Mouse (Mus musculus) MEL (cell line): ENCODE results near the gene Xbp1. TPM values are rescaled to one million over a fixed set of nuclear protein-coding genes. Genes with fewer than 3 reads are reported as not detected.

ENCODE experiments used
- DNase-seq: peaks from one replicate; pipeline ENCODE4 v3.0.0; 2011; ENCODE audit warnings: low read depth, low spot score
- H3K27ac ChIP-seq: 2 replicates; pipeline ENCODE4 v1.5.1; 2012; ENCODE audit warnings: low read depth, mild to moderate bottlenecking, control low read depth, low read length, moderate library complexity; ENCODE audit not compliant: control insufficient read depth
- H3K27me3 ChIP-seq, 2 experiments: fragments of 150-350 bp in 1 of 2; sonication (generic) in 1 of 2; 2 replicates each; pipeline ENCODE4 v1.6.1; 2012; ENCODE audit warnings: low read length in 2 of 2, mild to moderate bottlenecking in 2 of 2, improper control_type of control experiment in 1 of 2, moderate library complexity in 1 of 2; ENCODE audit not compliant: insufficient read depth in 2 of 2, control insufficient read depth in 1 of 2
- H3K36me3 ChIP-seq, 2 experiments: 2 replicates each; pipeline ENCODE4 v1.6.1; 2012 to 2014; ENCODE audit warnings: low read length in 2 of 2, improper control_type of control experiment in 1 of 2, inconsistent platforms in 1 of 2, mild to moderate bottlenecking in 1 of 2; ENCODE audit not compliant: insufficient read depth in 2 of 2, control insufficient read depth in 1 of 2
- H3K4me1 ChIP-seq, 2 experiments: fragments of 150-350 bp in 1 of 2; sonication (generic) in 1 of 2; 2 replicates each; pipeline ENCODE4 v1.6.1; 2012; ENCODE audit warnings: low read length in 2 of 2, improper control_type of control experiment in 1 of 2, mild to moderate bottlenecking in 1 of 2; ENCODE audit not compliant: insufficient read depth in 2 of 2, control insufficient read depth in 1 of 2
- H3K4me3 ChIP-seq, 2 experiments: fragments of 150-350 bp in 1 of 2; sonication (generic) in 1 of 2; 2 replicates each; pipeline ENCODE4 v1.5.1; 2012; ENCODE audit warnings: low read depth in 2 of 2, low read length in 2 of 2, mild to moderate bottlenecking in 2 of 2, moderate library complexity in 2 of 2, control low read depth in 1 of 2, improper control_type of control experiment in 1 of 2; ENCODE audit not compliant: control insufficient read depth in 1 of 2, insufficient read depth in 1 of 2
- H3K79me2 ChIP-seq: 2 replicates; pipeline ENCODE4 v1.6.1; 2012; ENCODE audit warnings: mild to moderate bottlenecking, low read length, moderate library complexity; ENCODE audit not compliant: control insufficient read depth, poor library complexity, insufficient read depth
- H3K9ac ChIP-seq: 2 replicates; pipeline ENCODE4 v1.6.1; 2012; ENCODE audit warnings: low read depth, mild to moderate bottlenecking, control low read depth, low read length, moderate library complexity; ENCODE audit not compliant: control insufficient read depth, poor library complexity, severe bottlenecking
- H3K9me3 ChIP-seq: fragments of 150-350 bp; sonication (generic); replicated peaks from 2 replicates; pipeline ENCODE4 v1.6.1; 2012; ENCODE audit warnings: mild to moderate bottlenecking, low read length, improper control_type of control experiment, moderate library complexity; ENCODE audit not compliant: insufficient read depth
- BHLHE40 ChIP-seq: IDR thresholded peaks from 2 replicates; pipeline ENCODE4 v1.6.1; 2012; ENCODE audit warnings: low read depth, mild to moderate bottlenecking, inconsistent platforms, low read length, improper control_type of control experiment, borderline replicate concordance
- CHD2 ChIP-seq: IDR thresholded peaks from 2 replicates; pipeline ENCODE4 v1.6.1; 2011; ENCODE audit warnings: low read length, improper control_type of control experiment
- CTCF ChIP-seq, 3 experiments: IDR thresholded peaks in 2 of 3; conservative IDR thresholded peaks in 1 of 3; 2 replicates each; pipeline ENCODE4 v1.5.1; 2011 to 2012; ENCODE audit warnings: low read length in 3 of 3, low read depth in 2 of 3, mild to moderate bottlenecking in 2 of 3, improper control_type of control experiment in 1 of 3, inconsistent platforms in 1 of 3, mixed read lengths in 1 of 3, moderate library complexity in 1 of 3; ENCODE audit not compliant: control insufficient read depth in 1 of 3, insufficient read depth in 1 of 3, poor library complexity in 1 of 3, severe bottlenecking in 1 of 3
- E2F4 ChIP-seq: IDR thresholded peaks from 2 replicates; pipeline ENCODE4 v1.6.1; 2011; ENCODE audit warnings: low read depth, low read length, improper control_type of control experiment, borderline replicate concordance
- EP300 ChIP-seq, 2 experiments: IDR thresholded peaks; 2 replicates each; pipeline ENCODE4 v1.6.1; 2011; ENCODE audit warnings: improper control_type of control experiment in 2 of 2, low read length in 2 of 2, low read depth in 1 of 2, mild to moderate bottlenecking in 1 of 2
- ETS1 ChIP-seq: IDR thresholded peaks from 2 replicates; pipeline ENCODE4 v1.6.1; 2012; ENCODE audit warnings: low read depth, mild to moderate bottlenecking, inconsistent platforms, low read length, improper control_type of control experiment, moderate library complexity
- GABPA ChIP-seq: IDR thresholded peaks from 2 replicates; pipeline ENCODE4 v1.6.1; 2012; ENCODE audit warnings: low read depth, mild to moderate bottlenecking, inconsistent platforms, low read length, improper control_type of control experiment, moderate library complexity
- GATA1 ChIP-seq: IDR thresholded peaks from 2 replicates; pipeline ENCODE4 v1.6.1; 2011; ENCODE audit warnings: low read depth, low read length, improper control_type of control experiment
- HCFC1 ChIP-seq: IDR thresholded peaks from 2 replicates; pipeline ENCODE4 v1.6.1; 2012; ENCODE audit warnings: low read depth, mild to moderate bottlenecking, inconsistent platforms, low read length, improper control_type of control experiment, moderate library complexity
- MAFK ChIP-seq: IDR thresholded peaks from 2 replicates; pipeline ENCODE4 v1.6.1; 2011; ENCODE audit warnings: low read depth, mild to moderate bottlenecking, low read length, improper control_type of control experiment, borderline replicate concordance
- MAX ChIP-seq: IDR thresholded peaks from 2 replicates; pipeline ENCODE4 v1.6.1; 2011; ENCODE audit warnings: low read length, improper control_type of control experiment
- MEF2A ChIP-seq: IDR thresholded peaks from 2 replicates; pipeline ENCODE4 v1.6.1; 2014; ENCODE audit warnings: low read depth, mild to moderate bottlenecking, inconsistent platforms, low read length, improper control_type of control experiment; ENCODE audit not compliant: poor library complexity, insufficient replicate concordance, severe bottlenecking; ENCODE audit errors: extremely low read depth
- MYB ChIP-seq: IDR thresholded peaks from 2 replicates; pipeline ENCODE4 v1.6.1; 2011; ENCODE audit warnings: mild to moderate bottlenecking, low read depth, low read length, improper control_type of control experiment
- MYC ChIP-seq: IDR thresholded peaks from 2 replicates; pipeline ENCODE4 v1.6.1; 2011; ENCODE audit warnings: low read depth, mild to moderate bottlenecking, low read length, improper control_type of control experiment, moderate library complexity
- NELFE ChIP-seq: IDR thresholded peaks from 2 replicates; pipeline ENCODE4 v1.6.1; 2011; ENCODE audit warnings: low read depth, low read length, improper control_type of control experiment
- POLR2A ChIP-seq, 2 experiments: IDR thresholded peaks; 2 replicates each; pipeline ENCODE4 v1.6.1; 2011 to 2012; ENCODE audit warnings: low read length in 2 of 2, mild to moderate bottlenecking in 2 of 2, control low read depth in 1 of 2, improper control_type of control experiment in 1 of 2, low read depth in 1 of 2, moderate library complexity in 1 of 2; ENCODE audit not compliant: control insufficient read depth in 1 of 2, insufficient read depth in 1 of 2, poor library complexity in 1 of 2
- POLR2AphosphoS2 ChIP-seq: IDR thresholded peaks from 2 replicates; pipeline ENCODE4 v1.6.1; 2011; ENCODE audit warnings: low read length, improper control_type of control experiment
- POLR2AphosphoS5 ChIP-seq: IDR thresholded peaks from 2 replicates; pipeline ENCODE4 v1.6.1; 2012; ENCODE audit warnings: low read depth, borderline replicate concordance, mild to moderate bottlenecking, inconsistent platforms, low read length, moderate library complexity, mixed read lengths
- RCOR1 ChIP-seq: IDR thresholded peaks from 2 replicates; pipeline ENCODE4 v1.6.1; 2012; ENCODE audit warnings: low read depth, mild to moderate bottlenecking, inconsistent platforms, low read length, improper control_type of control experiment
- SIN3A ChIP-seq: IDR thresholded peaks from 2 replicates; pipeline ENCODE4 v1.6.1; 2012; ENCODE audit warnings: low read length, improper control_type of control experiment, inconsistent platforms
- TAL1 ChIP-seq: IDR thresholded peaks from 2 replicates; pipeline ENCODE4 v1.6.1; 2012; ENCODE audit warnings: mild to moderate bottlenecking, inconsistent platforms, low read length, moderate library complexity, mixed read lengths
- TBP ChIP-seq: IDR thresholded peaks from 2 replicates; pipeline ENCODE4 v1.8.0; 2011; ENCODE audit warnings: low read depth, low read length, improper control_type of control experiment
- TCF12 ChIP-seq: IDR thresholded peaks from 2 replicates; pipeline ENCODE4 v1.6.1; 2014; ENCODE audit warnings: low read depth, mild to moderate bottlenecking, inconsistent platforms, low read length, improper control_type of control experiment, moderate library complexity
- USF2 ChIP-seq, 2 experiments: IDR thresholded peaks; 2 replicates each; pipeline ENCODE4 v1.6.1; 2011 to 2012; ENCODE audit warnings: improper control_type of control experiment in 2 of 2, low read length in 2 of 2, borderline replicate concordance in 1 of 2, inconsistent platforms in 1 of 2, low read depth in 1 of 2, mild to moderate bottlenecking in 1 of 2; ENCODE audit not compliant: insufficient read depth in 1 of 2
- ZC3H11A ChIP-seq: IDR thresholded peaks from 2 replicates; pipeline ENCODE4 v1.6.1; 2012; ENCODE audit warnings: low read depth, mild to moderate bottlenecking, inconsistent platforms, low read length, improper control_type of control experiment
- ZKSCAN1 ChIP-seq: IDR thresholded peaks from 2 replicates; pipeline ENCODE4 v1.6.1; 2012; ENCODE audit warnings: low read depth, mild to moderate bottlenecking, inconsistent platforms, low read length, improper control_type of control experiment, moderate library complexity
- ZMIZ1 ChIP-seq: IDR thresholded peaks from 2 replicates; pipeline ENCODE4 v1.6.1; 2012; ENCODE audit warnings: low read depth, mild to moderate bottlenecking, inconsistent platforms, low read length, improper control_type of control experiment, moderate library complexity
- ZNF384 ChIP-seq: IDR thresholded peaks from 2 replicates; pipeline ENCODE4 v1.6.1; 2012; ENCODE audit warnings: low read depth, mild to moderate bottlenecking, inconsistent platforms, low read length, improper control_type of control experiment
- polyA plus RNA-seq, 2 experiments: library from polyadenylated mRNA; stranded (reverse) in 1 of 2; unstranded in 1 of 2; fragments of >175 nt in 1 of 2; fragments of >200 nt in 1 of 2; gene quantifications; 2 replicates each; pipeline versions ENCODE4 v1.2.1 to v1.2.4; 2012; ENCODE audit warnings: low replicate concordance in 2 of 2, low read depth in 1 of 2; ENCODE audit not compliant: insufficient read length in 2 of 2, insufficient read depth in 1 of 2, missing spikeins in 1 of 2
- total RNA-seq: library from RNA; depleted of rRNA; stranded (reverse); fragments of 300-350 nt; gene quantifications from 2 replicates; pipeline ENCODE4 v1.2.3, GENCODE M21; 2012

The Xbp1 gene
- total and polyA plus RNA-seq, 3 experiments, result 81.8 to 101 TPM; not detected in 1

GRCm38 (mm10) chr11:5571856-5572255, 51.4 kb downstream of the Xbp1 start (continued):
- TF ChIP-seq BHLHE40 (0 out of 2 replicates have a peak, but pooled peaks have one; percentile 26), HCFC1 (no peak), TCF12 (peak; percentile 93), CTCF (IDR thresholded peaks at IDR 0.05 in 2 of 3, conservative IDR thresholded peaks at IDR 0.05 in 1 of 3; ENCODE audit: control insufficient read depth in 1 of 3, insufficient read depth in 1 of 3, low read depth in 2 of 3, low read length in 3 of 3, poor library complexity in 1 of 3, severe bottlenecking in 1 of 3) (no peak), POLR2AphosphoS2 (peak; percentile 50; the same call in 1 of the 2 replicates), ZKSCAN1 (no peak), MAFK (peak; percentile 55; the same call in 1 of the 2 replicates), ZC3H11A (no peak), ZNF384 (peak; percentile 74), MEF2A (no peak), SIN3A (peak; percentile 81), USF2 (IDR thresholded peaks at IDR 0.05; ENCODE audit: borderline replicate concordance in 1 of 2, insufficient read depth in 1 of 2, low read depth in 1 of 2, low read length in 2 of 2) (no peak), GABPA (no peak), NELFE (no peak), E2F4 (no peak), ZMIZ1 (no peak), EP300 (IDR thresholded peaks at IDR 0.05; ENCODE audit: low read depth in 1 of 2, low read length in 2 of 2) (peak; percentile 95 to 96), MYC (peak; percentile 54; the same call in 1 of the 2 replicates), CHD2 (no peak), MYB (peak; percentile 44; the same call in 1 of the 2 replicates), MAX (no peak)

GRCm38 (mm10) chr11:5573821-5574220, 53.4 kb downstream of the Xbp1 start:
- peak overlapping the region; percentile 66 for H3K9ac ChIP-seq
- H3K9me3 ChIP-seq, result no peaks in the 10 kb centered on the region
- H3K79me2 ChIP-seq, result no peaks in the 10 kb centered on the region
- no peaks in the 10 kb centered on the region for H3K27me3 ChIP-seq
- DNase-seq, result peak; percentile 85
- peak overlapping the region; percentile 95 for H3K27ac ChIP-seq
- TF ChIP-seq ZNF384 (no peak), MEF2A (peak; percentile 43; the same call in 1 of the 2 replicates), TAL1 (peak; percentile 85), RCOR1 (peak; percentile 96), MAFK (no peak), GATA1 (peak; percentile 93), GABPA (no peak), SIN3A (peak; percentile 67), HCFC1 (0 out of 2 replicates have a peak, but pooled peaks have one; percentile 13), ETS1 (peak; percentile 90), MYC (peak; percentile 60; the same call in 1 of the 2 replicates), POLR2AphosphoS2 (peak; percentile 88), TCF12 (peak; percentile 86), POLR2AphosphoS5 (no peak), EP300 (IDR thresholded peaks at IDR 0.05; ENCODE audit: low read depth in 1 of 2, low read length in 2 of 2) (peak; percentile 79 to 92), POLR2A (IDR thresholded peaks at IDR 0.05; ENCODE audit: control insufficient read depth in 1 of 2, insufficient read depth in 1 of 2, low read depth in 1 of 2, low read length in 2 of 2, poor library complexity in 1 of 2) (peak in 1 of 2 experiments; percentile 47; a peak in 1 of 4 replicates), TBP (peak; percentile 79), BHLHE40 (no peak), ZMIZ1 (0 out of 2 replicates have a peak, but pooled peaks have one; percentile 42)
- H3K4me1 ChIP-seq, result peaks cover 40 to 42% of the 10 kb centered on the region in 2 experiments
- peaks cover 0 to 46% of the 10 kb centered on the region in 2 experiments; a peak in 2 of 4 replicates for H3K36me3 ChIP-seq
- H3K4me3 ChIP-seq, result peak overlapping the region; percentile 44 to 68
